Mouse (Mus musculus) stomach, postnatal 0 days (tissue): ENCODE data around the gene Commd6.

Experiments
- CTCF ChIP-seq: IDR thresholded peaks from 2 replicates; pipeline ENCODE4 v1.5.1; 2016; ENCODE audit warnings: antibody characterized with exemption, low read depth, mild to moderate bottlenecking, moderate library complexity
- EP300 ChIP-seq: optimal IDR thresholded peaks from 2 replicates; pipeline ENCODE3; 2016; ENCODE audit warnings: antibody characterized with exemption

- no peak for TF ChIP-seq EP300
- TF ChIP-seq CTCF: peak; percentile 25; the same call in 1 of the 2 replicates
Observed at GRCm38 (mm10) chr14:101607631-101608518, 32.6 kb downstream of the Commd6 start.
